Mouse (Mus musculus) Muller cell, postnatal 12 days (primary cell): ENCODE results near the gene Dab1.

Source experiments
- DNase-seq: peaks from one replicate; pipeline ENCODE4 v3.0.0-alpha.2; 2015; ENCODE audit errors: inconsistent ontology term

The Dab1 gene

GRCm38 (mm10) chr4:103619321-103619945 lies at the start of gene Dab1:
Dab1 (plus strand) TSS chr4:103619359.
- peak; percentile 29 for DNase-seq

- peak; percentile 46 for DNase-seq
These were observed 47.3 kb upstream of the Dab1 start for GRCm38 (mm10) chr4:103571721-103572352.

- no peak for DNase-seq
These were observed 43.6 kb upstream of the Dab1 start for GRCm38 (mm10) chr4:103575556-103575955.

DNA sequence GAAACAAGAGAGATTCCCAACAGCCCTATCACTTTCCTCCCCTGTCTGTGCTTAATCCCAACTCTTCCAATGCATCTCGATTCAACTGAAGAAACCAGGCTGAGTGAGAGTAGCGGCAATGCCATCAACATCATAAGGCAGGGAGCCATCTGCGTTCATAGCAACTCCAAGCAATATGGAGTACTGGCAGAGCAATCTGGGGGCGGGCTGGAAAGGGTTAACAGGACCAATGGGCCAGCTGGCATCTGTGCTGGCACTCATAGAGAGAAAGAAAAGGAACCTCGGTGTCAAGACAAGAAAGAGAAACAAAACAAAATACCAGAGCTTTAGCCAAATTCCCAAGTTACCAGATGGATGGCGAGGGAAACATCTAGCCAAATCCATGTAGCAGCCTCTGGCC lies 42.9 kb upstream of the Dab1 start:
- DNase-seq: no peak

DNA sequence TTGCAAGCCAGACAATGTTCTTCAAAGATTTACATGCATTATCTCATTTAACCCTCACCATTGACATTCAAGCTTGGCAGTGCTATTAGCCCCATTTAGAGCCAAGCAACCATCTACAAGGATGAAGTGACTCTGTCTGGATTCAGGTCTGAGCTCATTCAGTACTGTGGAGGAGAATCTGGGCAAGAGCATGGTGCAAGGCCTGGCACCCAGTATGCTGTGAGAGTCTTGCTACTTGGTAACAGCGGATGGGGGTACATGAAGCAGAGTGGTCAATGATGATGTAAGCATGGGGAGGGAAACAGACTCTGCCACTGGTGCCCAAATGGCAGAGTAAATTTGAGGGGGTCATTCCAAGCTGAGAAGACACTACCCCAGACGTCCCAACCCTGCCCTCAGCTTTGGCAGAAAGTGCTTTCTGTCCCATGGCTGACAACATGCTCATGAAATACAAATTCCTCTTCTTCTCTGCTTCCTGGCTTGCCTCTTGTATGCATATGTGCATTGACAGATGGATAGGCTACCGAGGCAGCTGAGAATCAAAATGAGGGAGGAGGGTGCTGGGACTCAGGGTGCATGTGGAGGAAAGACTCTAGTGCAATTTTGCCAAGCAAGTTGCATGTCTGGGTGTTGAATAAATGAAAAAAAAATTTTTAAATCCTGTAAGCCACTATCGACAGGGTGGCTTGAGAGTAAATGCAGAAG lies 41.9 kb upstream of the Dab1 start:
- DNase-seq: no peak

GRCm38 (mm10) chr4:103577821-103578220 lies 41.3 kb upstream of the Dab1 start:
- DNase-seq: no peak

GRCm38 (mm10) chr4:103580021-103580420 lies 39.1 kb upstream of the Dab1 start:
- peak; percentile 76 for DNase-seq

DNA sequence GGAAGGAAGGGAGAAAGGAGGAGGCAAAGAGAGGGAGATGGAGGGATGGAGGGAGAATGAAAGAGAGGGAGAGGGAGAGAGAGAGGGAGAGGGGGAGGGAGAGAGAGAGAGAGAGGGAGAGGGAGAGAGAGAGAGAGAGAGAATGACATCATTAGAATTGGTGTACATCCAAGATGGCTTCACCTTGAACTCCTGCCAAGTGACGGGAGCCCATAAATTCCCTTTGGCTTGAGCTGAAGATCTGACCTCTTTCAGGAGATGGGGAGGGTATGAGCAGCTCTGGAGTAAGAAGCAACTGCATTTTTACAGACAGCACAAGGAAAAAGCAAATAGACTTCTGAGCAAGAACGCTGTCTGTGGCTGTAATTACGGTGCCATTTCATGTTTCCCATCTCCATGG lies 4.1 kb upstream of the Dab1 start:
- DNase-seq: no peak

- peak; percentile 52 for DNase-seq
These were observed 800 bp downstream of the Dab1 start for GRCm38 (mm10) chr4:103619946-103620371.

- DNase-seq: no peak
These were observed 1.5 kb downstream of the Dab1 start for GRCm38 (mm10) chr4:103620590-103621155.

DNA sequence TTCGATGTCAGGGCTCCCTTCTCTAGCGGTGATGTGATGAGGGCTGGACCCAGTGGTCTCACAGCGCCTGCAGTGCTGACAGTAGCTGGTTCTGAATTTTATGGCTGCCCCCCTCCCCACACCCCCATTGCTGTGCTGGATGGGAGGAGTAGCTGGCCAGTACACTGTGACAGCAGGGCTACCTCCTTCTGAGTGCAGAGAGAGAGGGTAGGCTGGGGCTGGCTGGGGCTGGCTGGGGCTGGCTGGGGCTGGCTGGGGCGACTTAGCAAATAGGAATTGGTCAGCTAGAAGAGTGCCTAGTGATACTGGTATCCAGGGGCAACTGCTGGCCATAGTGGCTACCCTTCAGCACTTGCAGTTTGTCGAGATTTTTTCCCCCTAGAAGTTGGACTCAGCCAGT lies 2.4 kb downstream of the Dab1 start:
- no peak for DNase-seq

GRCm38 (mm10) chr4:103630177-103630576 lies 11.0 kb downstream of the Dab1 start:
- DNase-seq: no peak

DNA sequence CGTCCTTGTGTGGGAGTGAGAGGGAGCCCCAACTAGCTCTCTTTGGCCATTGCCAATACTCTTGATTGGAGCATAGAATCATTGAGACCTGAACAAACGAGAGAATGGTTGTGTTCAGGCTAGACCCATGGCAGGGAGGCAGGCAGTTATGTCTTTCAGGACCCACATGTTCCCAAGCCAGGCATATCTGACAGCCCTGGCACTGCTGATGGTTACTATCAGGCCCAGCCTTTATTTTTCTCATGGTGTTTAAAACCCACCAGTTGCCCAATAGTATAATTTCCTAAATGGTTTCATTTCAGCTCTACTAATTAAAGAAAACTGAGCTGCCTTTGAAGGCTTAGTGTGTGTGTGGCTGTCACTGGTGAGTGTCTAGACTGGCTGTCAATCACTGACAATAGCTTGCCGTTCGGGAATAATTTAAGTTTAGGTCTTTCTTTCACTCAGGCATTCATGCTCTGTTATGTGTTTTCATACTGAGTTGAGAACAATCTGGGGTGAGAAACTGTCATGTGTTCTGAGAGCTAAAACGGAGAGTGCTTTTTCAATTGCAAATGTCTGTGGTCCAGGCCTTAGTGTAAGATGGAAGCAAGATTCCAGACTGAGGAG lies 17.1 kb downstream of the Dab1 start:
- no peak for DNase-seq

GRCm38 (mm10) chr4:103648209-103648896 lies 29.2 kb downstream of the Dab1 start:
- no peak for DNase-seq

GRCm38 (mm10) chr4:103655740-103656139 lies 36.6 kb downstream of the Dab1 start:
- no peak for DNase-seq

DNA sequence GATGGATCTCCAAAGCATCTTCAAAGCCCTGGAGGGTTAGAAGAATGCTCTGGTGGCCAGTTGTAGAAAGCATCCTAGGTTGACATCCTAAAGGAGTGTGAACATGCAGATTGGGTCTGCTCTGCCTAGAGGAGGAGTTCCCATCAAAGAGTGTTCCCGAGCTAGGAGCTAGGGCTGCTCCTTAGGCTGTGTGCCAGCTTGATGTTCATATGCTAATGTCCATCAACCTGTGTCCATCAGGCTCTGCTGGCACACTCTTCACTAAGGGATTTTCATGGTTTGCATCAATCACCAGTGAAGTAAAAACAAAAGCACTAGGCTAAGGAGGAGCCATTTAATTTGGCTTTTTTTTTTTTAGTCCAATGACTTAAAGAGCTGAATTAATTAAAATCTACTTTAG lies 42.2 kb downstream of the Dab1 start:
- no peak for DNase-seq

- no peak for DNase-seq
These were observed 48.3 kb downstream of the Dab1 start for GRCm38 (mm10) chr4:103667438-103667837.

DNA sequence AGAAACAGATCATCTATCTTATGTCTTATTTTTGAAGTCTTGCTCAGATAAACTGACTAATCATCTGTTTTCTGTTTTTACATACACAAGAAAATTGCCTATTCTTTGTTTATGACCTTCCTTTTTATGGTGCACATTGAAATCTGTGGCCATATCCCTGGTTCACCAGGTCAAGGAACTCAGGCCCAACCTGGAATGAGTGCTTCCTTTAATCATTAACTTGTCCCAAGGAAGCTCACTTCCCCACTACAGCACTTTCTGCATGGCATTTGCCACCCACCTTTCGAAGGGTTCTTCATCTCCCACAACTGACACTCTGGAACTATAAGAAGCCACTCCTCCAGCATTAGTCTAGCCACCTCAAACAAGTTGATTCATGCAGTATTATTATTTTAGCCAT lies 58.0 kb downstream of the Dab1 start:
- DNase-seq: no peak

GRCm38 (mm10) chr4:103678501-103678900 lies 59.3 kb downstream of the Dab1 start:
- no peak for DNase-seq

- DNase-seq: peak; percentile 53
These were observed 66.0 kb downstream of the Dab1 start for GRCm38 (mm10) chr4:103685136-103685535.

GRCm38 (mm10) chr4:103691717-103692116 lies 72.6 kb downstream of the Dab1 start:
- peak; percentile 10 for DNase-seq

DNA sequence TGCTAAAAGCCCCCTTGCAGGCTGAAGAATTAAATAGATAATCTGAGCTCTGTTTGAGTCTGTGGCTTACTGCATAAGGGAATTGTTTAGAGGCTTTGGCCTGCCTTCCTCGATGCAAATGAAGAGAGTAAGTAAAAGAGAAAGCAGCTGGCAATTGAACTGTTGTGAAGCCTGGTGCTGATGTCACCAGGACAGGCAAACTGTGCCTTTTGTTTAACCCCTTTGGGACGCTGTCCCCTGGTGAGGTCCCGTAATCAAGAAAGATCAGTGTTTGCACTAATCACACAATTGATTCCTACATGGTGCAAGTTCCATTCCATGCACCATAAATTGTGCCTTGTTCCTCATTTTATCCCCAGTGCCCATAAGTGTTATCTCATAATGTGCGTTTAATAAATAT lies 80.6 kb downstream of the Dab1 start:
- DNase-seq: no peak
